Mouse (Mus musculus): ENCODE data around the gene Sdcbp2. TPM values are rescaled to one million over a fixed set of nuclear protein-coding genes. Genes with fewer than 3 reads are reported as not detected.

The Sdcbp2 gene
- total RNA-seq, 4 experiments from 2014 or later: 1.4 to 2.2 (median 1.7) TPM

GRCm38 (mm10) chr2:151566856-151567255 lies 5.6 kb upstream of the Sdcbp2 start:
- DNase-seq (ENCODE audit: low spot score in 2 of 2): no peak

GRCm38 (mm10) chr2:151569452-151569851 lies 3.0 kb upstream of the Sdcbp2 start:
- no peak for DNase-seq (ENCODE audit: low spot score in 2 of 2)

GRCm38 (mm10) chr2:151573667-151574066 lies 1.2 kb downstream of the Sdcbp2 start:
- no peak for DNase-seq (ENCODE audit: low spot score in 2 of 2)

GRCm38 (mm10) chr2:151574607-151575006 lies 2.2 kb downstream of the Sdcbp2 start:
- DNase-seq (ENCODE audit: low spot score in 2 of 2): peak in 1 of 2 experiments; percentile 59

- DNase-seq (ENCODE audit: low spot score in 2 of 2): no peak
Observed at GRCm38 (mm10) chr2:151575119-151575698, 2.8 kb downstream of the Sdcbp2 start.

- DNase-seq (ENCODE audit: low spot score in 2 of 2): peak; percentile 92 to 93
Observed at GRCm38 (mm10) chr2:151575699-151576389, 3.4 kb downstream of the Sdcbp2 start.

GRCm38 (mm10) chr2:151579183-151579582 lies 6.8 kb downstream of the Sdcbp2 start:
- DNase-seq (ENCODE audit: low spot score in 2 of 2): no peak

GRCm38 (mm10) chr2:151580945-151581344 lies 8.5 kb downstream of the Sdcbp2 start:
- DNase-seq (ENCODE audit: low spot score in 2 of 2): no peak

- DNase-seq (ENCODE audit: low spot score in 2 of 2): no peak
Observed at GRCm38 (mm10) chr2:151585934-151586333, 13.5 kb downstream of the Sdcbp2 start.

GRCm38 (mm10) chr2:151586807-151587206 lies 14.4 kb downstream of the Sdcbp2 start:
- no peak for DNase-seq (ENCODE audit: low spot score in 2 of 2)

- no peak for DNase-seq (ENCODE audit: low spot score in 2 of 2)
Observed at GRCm38 (mm10) chr2:151587306-151587705, 14.9 kb downstream of the Sdcbp2 start.

- peak; percentile 72 to 73 for DNase-seq (ENCODE audit: low spot score in 2 of 2)
Observed at GRCm38 (mm10) chr2:151598068-151598467, 25.6 kb downstream of the Sdcbp2 start.

GRCm38 (mm10) chr2:151602106-151602505 lies 29.7 kb downstream of the Sdcbp2 start:
- DNase-seq (ENCODE audit: low spot score in 2 of 2): no peak

GRCm38 (mm10) chr2:151603630-151604029 lies 31.2 kb downstream of the Sdcbp2 start:
- DNase-seq (ENCODE audit: low spot score in 2 of 2): peak; percentile 62 to 75

GRCm38 (mm10) chr2:151605437-151605987 lies 33.1 kb downstream of the Sdcbp2 start:
- peak; percentile 84 to 88 for DNase-seq (ENCODE audit: low spot score in 2 of 2)

- no peak for DNase-seq (ENCODE audit: low spot score in 2 of 2)
Observed at GRCm38 (mm10) chr2:151608435-151608834, 36.0 kb downstream of the Sdcbp2 start.

GRCm38 (mm10) chr2:151609974-151610373 lies 37.6 kb downstream of the Sdcbp2 start:
- no peak for DNase-seq (ENCODE audit: low spot score in 2 of 2)

- peak; percentile 64 for DNase-seq (ENCODE audit: low spot score in 2 of 2)
Observed at GRCm38 (mm10) chr2:151615779-151616178, 43.4 kb downstream of the Sdcbp2 start.

- peak in 1 of 2 experiments; percentile 68 for DNase-seq (ENCODE audit: low spot score in 2 of 2)
Observed at GRCm38 (mm10) chr2:151616551-151617329, 44.3 kb downstream of the Sdcbp2 start.

- DNase-seq (ENCODE audit: low spot score in 2 of 2): peak; percentile 2
Observed at GRCm38 (mm10) chr2:151623776-151624175, 51.4 kb downstream of the Sdcbp2 start.

GRCm38 (mm10) chr2:151626296-151626695 lies 53.9 kb downstream of the Sdcbp2 start:
- DNase-seq (ENCODE audit: low spot score in 2 of 2): peak in 1 of 2 experiments; percentile 3

GRCm38 (mm10) chr2:151628011-151628410 lies 55.6 kb downstream of the Sdcbp2 start:
- peak in 1 of 2 experiments; percentile 8 for DNase-seq (ENCODE audit: low spot score in 2 of 2)

Measured in layer of hippocampus, adult 8-10 months (tissue).